Mouse (Mus musculus): ENCODE measurements around the gene Pnp2. TPM values are rescaled to one million over a fixed set of nuclear protein-coding genes. Genes with fewer than 3 reads are reported as not detected.
"Not testable (repeated sequence)": the region's sequence is repeated elsewhere in the genome, so short reads cannot be mapped to it uniquely, and the experiment has no call there.

The Pnp2 gene
- polyA plus RNA-seq, 1 experiment from 2014 or later: 0.98 TPM

DNA sequence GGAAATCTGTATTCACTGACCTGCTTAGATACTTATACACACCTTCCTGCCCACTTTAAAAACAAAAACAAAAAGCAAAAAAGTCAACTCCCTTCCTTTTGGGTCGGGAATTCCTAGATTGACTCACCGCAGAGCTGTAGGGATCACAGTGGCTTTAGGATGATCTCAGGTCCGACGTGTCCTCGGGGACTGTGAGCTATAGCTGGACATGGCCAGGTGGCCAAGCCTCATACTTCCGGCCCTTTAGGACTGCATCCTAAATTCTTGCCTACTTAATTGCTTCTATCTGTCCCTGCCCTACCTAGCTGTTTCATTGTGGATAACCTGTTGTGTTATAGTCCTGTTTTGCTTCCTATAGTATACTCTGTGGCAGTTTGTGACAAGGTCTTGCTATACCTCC lies 10.7 kb upstream of the Pnp2 start:
- H3K4me3 ChIP-seq (ENCODE audit: low read length): peak overlapping the region; percentile 48
- not testable (repeated sequence) for H3K36me3 ChIP-seq (ENCODE audit: control insufficient read depth, insufficient read depth, low read length); H3K27me3 ChIP-seq (replicated peaks; ENCODE audit: control insufficient read depth, insufficient read depth, low read length); ATAC-seq; H3K9me3 ChIP-seq (ENCODE audit: control insufficient read depth, low read length); H3K4me1 ChIP-seq (ENCODE audit: control insufficient read depth, insufficient read depth, low read depth, low read length)
- WGBS: 13% methylated on average over 6 of the region's 6 CpGs
- H3K27ac ChIP-seq (ENCODE audit: low read depth, low read length): peak overlapping the region; percentile 79
- peak overlapping the region; percentile 61 for H3K9ac ChIP-seq (ENCODE audit: low read depth, low read length)
- peak overlapping the region; percentile 59 for H3K4me2 ChIP-seq (ENCODE audit: low read length)

DNA sequence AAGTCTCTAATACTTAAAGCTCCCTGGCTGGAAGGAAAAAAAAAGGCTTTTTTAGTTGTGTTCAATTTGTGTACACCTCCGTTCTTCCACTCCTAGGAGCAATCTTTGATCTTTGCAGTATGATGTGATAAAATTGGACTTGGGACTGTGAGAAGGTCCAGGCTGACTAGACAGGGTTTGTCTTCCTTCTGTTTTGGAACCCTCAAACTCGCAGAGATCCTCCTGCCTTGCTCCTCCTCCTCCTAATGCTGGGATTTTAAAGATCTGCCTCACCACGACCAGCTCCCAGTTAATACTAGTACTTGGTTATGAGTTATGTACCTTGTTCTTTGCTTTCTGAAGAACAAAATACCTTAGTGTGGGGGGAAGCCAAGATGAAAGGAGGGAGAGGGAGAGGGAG lies 10.3 kb upstream of the Pnp2 start:
- Histone ChIP-seq H3K9ac (ENCODE audit: low read depth, low read length) (peak overlapping the region; percentile 61), H3K4me2 (ENCODE audit: low read length) (peak overlapping the region; percentile 59), H3K4me3 (ENCODE audit: low read length) (peak overlapping the region; percentile 48)
- H3K27ac ChIP-seq (ENCODE audit: low read depth, low read length); H3K4me1 ChIP-seq (ENCODE audit: control insufficient read depth, insufficient read depth, low read depth, low read length); H3K27me3 ChIP-seq (replicated peaks; ENCODE audit: control insufficient read depth, insufficient read depth, low read length); ATAC-seq; H3K9me3 ChIP-seq (ENCODE audit: control insufficient read depth, low read length); H3K36me3 ChIP-seq (ENCODE audit: control insufficient read depth, insufficient read depth, low read length): not testable (repeated sequence)
- 26% methylated on average over 3 of the region's 3 CpGs for WGBS

DNA sequence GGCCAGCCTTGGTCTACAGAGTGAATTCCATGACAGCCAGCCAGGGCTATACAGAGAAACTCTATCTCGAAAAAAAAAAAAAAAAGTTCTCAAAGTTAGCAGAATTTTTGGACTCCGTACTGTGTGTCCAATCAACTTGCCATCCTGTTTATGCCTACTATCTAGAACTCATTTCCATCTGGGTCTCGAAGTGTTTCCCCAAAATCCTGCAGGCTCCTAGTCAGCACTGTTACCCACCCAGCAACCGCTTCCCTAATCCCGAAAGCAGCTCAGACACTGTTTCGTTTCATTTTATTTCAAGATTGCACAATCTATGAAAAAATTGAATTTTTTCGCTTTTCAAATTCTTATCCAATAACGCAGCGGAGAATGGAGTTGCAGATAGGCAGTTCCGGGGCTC lies 305 bp upstream of the Pnp2 start:
- ATAC-seq: no peak
- no peak overlapping the region for H3K9ac ChIP-seq (ENCODE audit: low read depth, low read length)
- H3K9me3 ChIP-seq (ENCODE audit: control insufficient read depth, low read length): no peaks in the 10 kb centered on the region
- H3K27ac ChIP-seq (ENCODE audit: low read depth, low read length): no peak overlapping the region
- WGBS: 90% methylated on average over 10 of the region's 10 CpGs
- no peaks in the 10 kb centered on the region for H3K4me1 ChIP-seq (ENCODE audit: control insufficient read depth, insufficient read depth, low read depth, low read length)
- H3K27me3 ChIP-seq (replicated peaks; ENCODE audit: control insufficient read depth, insufficient read depth, low read length): no peaks in the 10 kb centered on the region
- no peak overlapping the region for H3K4me3 ChIP-seq (ENCODE audit: low read length)
- 0 out of 2 replicates have a peak, but pooled peaks cover 3% of the 10 kb centered on the region for H3K36me3 ChIP-seq (ENCODE audit: control insufficient read depth, insufficient read depth, low read length)
- H3K4me2 ChIP-seq (ENCODE audit: low read length): no peak overlapping the region

DNA sequence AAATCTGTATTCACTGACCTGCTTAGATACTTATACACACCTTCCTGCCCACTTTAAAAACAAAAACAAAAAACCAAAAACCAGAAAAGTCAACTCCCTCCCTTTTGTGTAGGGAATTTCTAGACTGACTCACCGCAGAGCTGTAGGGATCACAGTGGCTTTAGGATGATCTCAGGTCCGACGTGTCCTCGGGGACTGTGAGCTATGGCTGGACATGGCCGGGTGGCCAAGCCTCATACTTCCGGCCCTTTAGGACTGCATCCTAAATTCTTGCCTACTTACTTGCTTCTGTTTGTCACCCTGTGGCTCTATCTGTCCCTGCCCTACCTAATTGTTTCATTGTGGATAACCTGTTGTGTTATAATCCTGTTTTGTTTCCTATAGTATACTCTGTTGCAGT lies 932 bp downstream of the Pnp2 start:
- H3K27ac ChIP-seq (ENCODE audit: low read depth, low read length); H3K9ac ChIP-seq (ENCODE audit: low read depth, low read length); H3K4me1 ChIP-seq (ENCODE audit: control insufficient read depth, insufficient read depth, low read depth, low read length); H3K4me3 ChIP-seq (ENCODE audit: low read length); H3K9me3 ChIP-seq (ENCODE audit: control insufficient read depth, low read length); H3K4me2 ChIP-seq (ENCODE audit: low read length); ATAC-seq; H3K36me3 ChIP-seq (ENCODE audit: control insufficient read depth, insufficient read depth, low read length); H3K27me3 ChIP-seq (replicated peaks; ENCODE audit: control insufficient read depth, insufficient read depth, low read length): not testable (repeated sequence)
- WGBS: 79% methylated on average over 6 of the region's 6 CpGs

DNA sequence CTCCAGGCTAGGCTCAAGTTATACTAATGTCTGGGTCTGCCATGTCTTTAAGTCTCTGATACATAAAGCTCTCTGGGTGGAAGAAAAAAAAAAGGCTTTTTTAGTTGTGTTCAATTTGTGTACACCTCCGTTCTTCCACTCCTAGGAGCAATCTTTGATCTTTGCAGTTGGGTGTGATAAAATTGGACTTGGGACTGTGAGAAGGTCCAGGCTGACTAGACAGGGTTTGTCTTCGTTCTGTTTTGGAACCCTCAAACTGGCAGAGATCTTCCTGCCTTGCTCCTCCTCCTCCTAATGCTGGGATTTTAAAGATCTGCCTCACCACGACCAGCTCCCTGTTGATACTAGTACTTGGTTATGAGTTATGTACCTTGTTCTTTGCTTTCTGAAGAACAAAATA lies 1.4 kb downstream of the Pnp2 start:
- not testable (repeated sequence) for H3K36me3 ChIP-seq (ENCODE audit: control insufficient read depth, insufficient read depth, low read length); H3K4me2 ChIP-seq (ENCODE audit: low read length); ATAC-seq; H3K4me1 ChIP-seq (ENCODE audit: control insufficient read depth, insufficient read depth, low read depth, low read length); H3K4me3 ChIP-seq (ENCODE audit: low read length); H3K9ac ChIP-seq (ENCODE audit: low read depth, low read length); H3K27me3 ChIP-seq (replicated peaks; ENCODE audit: control insufficient read depth, insufficient read depth, low read length); H3K9me3 ChIP-seq (ENCODE audit: control insufficient read depth, low read length); H3K27ac ChIP-seq (ENCODE audit: low read depth, low read length)
- WGBS: 84% methylated on average over 3 of the region's 3 CpGs

DNA sequence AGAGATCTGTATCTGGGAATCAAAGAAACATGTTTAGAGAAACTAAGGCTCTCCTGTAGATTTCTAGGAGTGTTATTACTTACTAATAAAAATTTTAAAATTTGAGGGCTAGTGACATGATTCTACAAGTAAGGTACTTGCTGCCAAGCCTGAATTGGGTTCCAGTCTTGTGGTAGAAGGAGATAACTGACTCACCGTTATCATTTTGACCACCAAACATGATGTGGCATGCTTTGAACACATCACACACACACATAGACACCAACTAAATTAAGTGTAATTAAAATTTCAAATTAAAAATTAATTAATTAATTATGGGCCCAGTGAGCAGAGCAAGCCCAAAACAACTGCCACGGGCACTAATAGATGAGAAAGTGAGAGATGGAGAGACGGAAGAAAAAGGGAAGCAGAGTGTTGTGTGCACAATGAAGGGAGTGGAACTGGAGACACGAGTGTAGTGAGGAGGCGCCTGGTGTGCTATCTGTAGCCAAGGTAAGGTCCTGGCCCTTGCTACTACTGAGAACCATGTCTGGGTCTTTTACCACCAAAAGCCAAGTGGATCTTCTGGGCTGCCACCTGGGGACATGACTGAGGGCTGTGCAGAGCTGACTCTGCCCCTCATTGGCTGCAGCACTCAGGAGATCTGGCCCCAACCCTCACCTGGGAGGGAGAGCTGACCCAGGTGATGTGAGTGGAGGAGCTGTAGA lies 2.6 kb downstream of the Pnp2 start:
- H3K9me3 ChIP-seq (ENCODE audit: control insufficient read depth, low read length); H3K4me1 ChIP-seq (ENCODE audit: control insufficient read depth, insufficient read depth, low read depth, low read length); ATAC-seq; H3K27me3 ChIP-seq (replicated peaks; ENCODE audit: control insufficient read depth, insufficient read depth, low read length); H3K36me3 ChIP-seq (ENCODE audit: control insufficient read depth, insufficient read depth, low read length); H3K4me2 ChIP-seq (ENCODE audit: low read length); H3K9ac ChIP-seq (ENCODE audit: low read depth, low read length); H3K4me3 ChIP-seq (ENCODE audit: low read length); H3K27ac ChIP-seq (ENCODE audit: low read depth, low read length): not testable (repeated sequence)
- WGBS: 85% methylated on average over 5 of the region's 5 CpGs

DNA sequence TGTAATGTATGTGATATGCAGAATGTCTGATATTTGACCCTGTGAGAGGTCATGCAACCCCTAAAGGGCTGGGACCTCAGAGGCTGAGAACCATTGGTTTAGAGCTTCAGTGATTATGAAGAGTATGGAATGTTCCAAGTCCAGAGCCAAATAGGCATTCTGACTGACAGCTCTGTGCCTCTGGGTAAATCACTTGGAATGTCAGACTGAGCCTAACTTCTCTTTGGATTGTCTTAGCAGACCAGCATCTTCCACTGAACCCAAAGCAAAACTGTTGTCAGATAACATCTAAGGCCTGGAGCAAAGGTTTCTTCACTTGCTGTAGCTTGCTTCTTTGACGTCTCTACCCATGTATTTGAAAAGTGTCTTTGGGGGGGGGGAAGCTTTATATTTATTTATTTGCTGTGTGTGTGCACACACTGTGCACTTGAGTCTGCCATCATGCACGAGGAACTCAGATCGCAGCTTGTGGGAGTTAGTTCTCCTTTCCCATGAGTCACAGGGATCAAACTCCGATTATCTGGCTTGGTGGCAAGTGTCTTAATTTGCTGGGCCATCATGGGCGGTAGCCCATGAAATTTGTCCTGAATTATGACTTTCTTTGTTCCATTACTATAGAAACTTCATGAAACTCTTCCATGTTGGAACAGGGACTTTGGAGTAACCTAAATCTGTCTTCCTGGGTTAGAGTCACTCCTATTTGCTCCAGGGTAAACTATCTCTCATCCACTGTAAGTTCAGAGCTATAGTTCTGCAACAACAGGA lies 12.6 kb downstream of the Pnp2 start:
- H3K9ac ChIP-seq (ENCODE audit: low read depth, low read length): no peak overlapping the region
- no peaks in the 10 kb centered on the region for H3K4me1 ChIP-seq (ENCODE audit: control insufficient read depth, insufficient read depth, low read depth, low read length)
- no peak overlapping the region for H3K27ac ChIP-seq (ENCODE audit: low read depth, low read length)
- no peak overlapping the region for H3K4me2 ChIP-seq (ENCODE audit: low read length)
- no peaks in the 10 kb centered on the region for H3K36me3 ChIP-seq (ENCODE audit: control insufficient read depth, insufficient read depth, low read length)
- no peaks in the 10 kb centered on the region for H3K9me3 ChIP-seq (ENCODE audit: control insufficient read depth, low read length)
- no peak overlapping the region for H3K4me3 ChIP-seq (ENCODE audit: low read length)
- H3K27me3 ChIP-seq (replicated peaks; ENCODE audit: control insufficient read depth, insufficient read depth, low read length): no peaks in the 10 kb centered on the region
- no peak for ATAC-seq
- WGBS: 76% methylated on average over 5 of the region's 5 CpGs

DNA sequence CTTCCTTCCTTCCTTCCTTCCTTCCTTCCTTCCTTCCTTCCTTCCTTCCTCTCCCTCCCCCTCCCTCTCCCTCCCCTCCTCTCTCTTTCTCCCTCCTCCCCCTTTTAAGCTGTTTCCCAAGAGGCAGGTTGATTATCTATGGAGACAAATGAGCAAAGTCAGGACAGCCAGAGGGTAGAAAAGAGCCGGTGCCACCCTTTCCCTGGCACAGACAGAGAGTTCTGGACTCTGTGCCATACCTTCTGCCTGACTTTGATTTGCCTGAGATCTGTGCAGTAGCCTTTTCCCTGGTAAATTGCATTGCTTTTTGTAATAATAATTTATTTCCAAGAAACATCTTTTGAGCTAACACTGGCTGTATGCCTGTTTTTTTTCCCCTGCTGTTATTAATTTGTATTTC lies 13.2 kb downstream of the Pnp2 start:
- WGBS: 3% methylated on average over 1 of the region's 1 CpGs
- no peak overlapping the region for H3K27ac ChIP-seq (ENCODE audit: low read depth, low read length)
- no peaks in the 10 kb centered on the region for H3K4me1 ChIP-seq (ENCODE audit: control insufficient read depth, insufficient read depth, low read depth, low read length)
- no peak overlapping the region for H3K4me3 ChIP-seq (ENCODE audit: low read length)
- no peaks in the 10 kb centered on the region for H3K36me3 ChIP-seq (ENCODE audit: control insufficient read depth, insufficient read depth, low read length)
- ATAC-seq: peak; percentile 72; the same call in 1 of the 2 replicates
- H3K4me2 ChIP-seq (ENCODE audit: low read length): no peak overlapping the region
- no peaks in the 10 kb centered on the region for H3K27me3 ChIP-seq (replicated peaks; ENCODE audit: control insufficient read depth, insufficient read depth, low read length)
- no peak overlapping the region for H3K9ac ChIP-seq (ENCODE audit: low read depth, low read length)
- H3K9me3 ChIP-seq (ENCODE audit: control insufficient read depth, low read length): no peaks in the 10 kb centered on the region
